8 mouse cellular contexts compared by ENCODE assay signal in genomic region chr16:20732925-20733730, GRCm38 (mm10). TPM values are rescaled to one million over a fixed set of nuclear protein-coding genes. Genes with fewer than 3 reads are reported as not detected.
DNase-seq lines count a peak whose midpoint lies in the region; ATAC-seq lines count a peak whose summit lies in the region.

Gene Chrd (plus strand): TSS chr16:20733127.

- H3K9me3 ChIP-seq in erythroblast, embryonic 14.5 days (ENCODE audit: control insufficient read depth, low read length) = peaks cover 3% of the 10 kb centered on the region
- H3K9me3 ChIP-seq in hindbrain, embryonic 15.5 days = no peaks in the 10 kb centered on the region
- no peaks in the 10 kb centered on the region for H3K9me3 ChIP-seq in limb, embryonic 10.5 days (replicated peaks)
- H3K9me3 ChIP-seq in midbrain, embryonic 10.5 days (replicated peaks) = no peaks in the 10 kb centered on the region

- H3K27me3 ChIP-seq in erythroblast, embryonic 14.5 days (ENCODE audit: control insufficient read depth) = peaks cover 86% of the 10 kb centered on the region
- peaks cover 18% of the 10 kb centered on the region for H3K27me3 ChIP-seq in hindbrain, embryonic 15.5 days
- peaks cover 63% of the 10 kb centered on the region for H3K27me3 ChIP-seq in limb, embryonic 10.5 days (ENCODE audit: low read depth, poor library complexity, severe bottlenecking)
- H3K27me3 ChIP-seq in midbrain, embryonic 10.5 days (ENCODE audit: low read depth, poor library complexity, severe bottlenecking) = peaks cover 62% of the 10 kb centered on the region

- peaks cover 3% of the 10 kb centered on the region; the same call in 1 of the 2 replicates for H3K4me1 ChIP-seq in erythroblast, embryonic 14.5 days (ENCODE audit: control insufficient read depth)
- H3K4me1 ChIP-seq in hindbrain, embryonic 15.5 days (replicated peaks) = peaks cover 18% of the 10 kb centered on the region
- H3K4me1 ChIP-seq in limb, embryonic 10.5 days = peaks cover 40% of the 10 kb centered on the region
- peaks cover 35% of the 10 kb centered on the region for H3K4me1 ChIP-seq in midbrain, embryonic 10.5 days

- DNase-seq in cerebellum, adult 9-10 months = peak; percentile 75
- peak; percentile 81 for DNase-seq in gastrocnemius, adult 18-20 months (ENCODE audit: low spot score)
- peak; percentile 83 for DNase-seq in limb, embryonic 10.5 days (ENCODE audit: low spot score)
- DNase-seq in midbrain, embryonic 10.5 days (ENCODE audit: low spot score) = peak; percentile 81
- DNase-seq in urinary bladder, postnatal 14 days (ENCODE audit: low spot score) = peak; percentile 73

- H3K27ac ChIP-seq in hindbrain, embryonic 15.5 days (replicated peaks) = peak within 1 kb of the TSS; percentile 80
- H3K27ac ChIP-seq in limb, embryonic 10.5 days = peak within 1 kb of the TSS; percentile 89
- peak within 1 kb of the TSS; percentile 92 for H3K27ac ChIP-seq in midbrain, embryonic 10.5 days (replicated peaks)

- peak within 1 kb of the TSS; percentile 79 for H3K9ac ChIP-seq in hindbrain, embryonic 15.5 days

- no peaks in the 10 kb centered on the region for H3K36me3 ChIP-seq in erythroblast, embryonic 14.5 days (ENCODE audit: control insufficient read depth)
- H3K36me3 ChIP-seq in hindbrain, embryonic 15.5 days = peaks cover 6% of the 10 kb centered on the region; the same call in 1 of the 2 replicates
- no peaks in the 10 kb centered on the region for H3K36me3 ChIP-seq in limb, embryonic 10.5 days
- H3K36me3 ChIP-seq in midbrain, embryonic 10.5 days = no peaks in the 10 kb centered on the region

- H3K4me3 ChIP-seq in erythroblast, embryonic 14.5 days (replicated peaks) = peak within 1 kb of the TSS; percentile 32
- H3K4me3 ChIP-seq in hindbrain, embryonic 15.5 days = peak within 1 kb of the TSS; percentile 74
- H3K4me3 ChIP-seq in limb, embryonic 10.5 days = peak within 1 kb of the TSS; percentile 68
- H3K4me3 ChIP-seq in midbrain, embryonic 10.5 days = peak within 1 kb of the TSS; percentile 85

- H3K4me2 ChIP-seq in hindbrain, embryonic 15.5 days = peak within 1 kb of the TSS; percentile 80

- under 1% methylated on average over 61 of the region's 70 CpGs for WGBS in hindbrain, embryonic 15.5 days
- 1% methylated on average over 66 of the region's 70 CpGs for WGBS in limb, embryonic 10.5 days
- WGBS in midbrain, embryonic 10.5 days = under 1% methylated on average over 66 of the region's 70 CpGs

- no peak for ATAC-seq in erythroblast, adult 5-6 weeks (replicated peaks; ENCODE audit: low FRiP score, poor library complexity, severe bottlenecking)
- ATAC-seq in hindbrain, embryonic 15.5 days (ENCODE audit: low FRiP score, low read depth) = peak; percentile 77

RNA-seq across cellular contexts. Expression of gene Chrd, which starts in this region (rescaled TPM):
- not detected in 2 replicates for polyA plus RNA-seq in erythroblast, embryonic 14.5 days (2012)
- total RNA-seq in erythroblast, adult 5-6 weeks (2015; ENCODE audit: low replicate concordance) = not detected in 2 replicates
- not detected in 2 replicates for total RNA-seq in erythroblast, adult 5-6 weeks (2017; ENCODE audit: low replicate concordance)
- 1 to 10 TPM; 2.1 to 3.1 TPM for total RNA-seq in gastrocnemius, adult 18-20 months (2021)
- 6.3 and 6.5 TPM in 2 replicates for polyA plus RNA-seq in hindbrain, embryonic 15.5 days (2015; fragmentation: Nextera tagmentation; extraction: Ambion mirVana)
- polyA plus RNA-seq in limb, embryonic 10.5 days (2016; fragmentation: Nextera tagmentation; extraction: Ambion mirVana) = 0.41 and 1.6 TPM in 2 replicates
- 1.5 and 2.0 TPM in 2 replicates for polyA plus RNA-seq in midbrain, embryonic 10.5 days (2016; fragmentation: Nextera tagmentation; extraction: Ambion mirVana)

Comparison
In these comparisons a context has a peak if more than half of its experiments do, and no peak if none do; other contexts are left out.
1. H3K4me3 ChIP-seq: peak in every context shown above with its lines; median percentile 85 in midbrain, embryonic 10.5 days; 74 in hindbrain, embryonic 15.5 days; 68 in limb, embryonic 10.5 days; 32 in erythroblast, embryonic 14.5 days.